Mouse (Mus musculus): Measurements from ENCODE around the gene Amh. TPM values are rescaled to one million over a fixed set of nuclear protein-coding genes. Genes with fewer than 3 reads are reported as not detected.

The Amh gene
- polyA plus RNA-seq, 1 experiment from 2014 or later: 0.47 TPM

GRCm38 (mm10) chr10:80765746-80766145 lies 39.3 kb upstream of the Amh start:
- ChIA-PET CTCF (interaction anchor here (1.2 to 2.0 kb wide), 2 partner anchors 9 to 18 kb away, joined by 3 to 8 read pairs; no protein-coding TSS in a partner anchor), POLR2A (interaction anchor here (1.2 to 1.3 kb wide), 3 partner anchors 12 to 16 kb away, joined by 3 to 5 read pairs (median 3); no protein-coding TSS in a partner anchor)
- no peak for TF ChIP-seq CTCF (IDR thresholded peaks at IDR 0.05)
- in situ Hi-C loops (cut with MboI; ENCODE audit: low pct_unique_long_range_greater_than_20kb): no loop called here
- no peaks in the 10 kb centered on the region for H3K27me3 ChIP-seq
- DNase-seq (ENCODE audit: low read depth, low spot score): no peak
- ATAC-seq: no peak

GRCm38 (mm10) chr10:80766161-80766815 lies 38.8 kb upstream of the Amh start:
- no peak for TF ChIP-seq CTCF (IDR thresholded peaks at IDR 0.05)
- ATAC-seq (no peak), DNase-seq (ENCODE audit: low read depth, low spot score) (no peak)
- in situ Hi-C loops (cut with MboI; ENCODE audit: low pct_unique_long_range_greater_than_20kb): no loop called here
- no peaks in the 10 kb centered on the region for H3K27me3 ChIP-seq
- CTCF ChIA-PET: interaction anchor here (1.2 to 2.0 kb wide), 2 partner anchors 8 to 19 kb away, joined by 3 to 8 read pairs; no protein-coding TSS in a partner anchor
- POLR2A ChIA-PET: interaction anchor here (0.5 to 1.3 kb wide), 3 partner anchors 13 to 794 kb away, joined by 3 to 5 read pairs (median 3); no protein-coding TSS in a partner anchor

- in situ Hi-C loops (cut with MboI; ENCODE audit: low pct_unique_long_range_greater_than_20kb): no loop called here
- DNase-seq (ENCODE audit: low read depth, low spot score) (no peak), ATAC-seq (no peak)
- ChIA-PET POLR2A (no interaction called here), CTCF (no interaction called here)
- H3K27me3 ChIP-seq: no peaks in the 10 kb centered on the region
- TF ChIP-seq CTCF (IDR thresholded peaks at IDR 0.05): no peak
Measured at GRCm38 (mm10) chr10:80768365-80768764, 36.7 kb upstream of the Amh start.

GRCm38 (mm10) chr10:80773816-80774215 lies 31.2 kb upstream of the Amh start:
- in situ Hi-C loops (cut with MboI; ENCODE audit: low pct_unique_long_range_greater_than_20kb): no loop called here
- ATAC-seq (no peak), DNase-seq (ENCODE audit: low read depth, low spot score) (no peak)
- POLR2A ChIA-PET: no interaction called here
- CTCF ChIA-PET: interaction anchor here (1.1 to 8.8 kb wide), 8 partner anchors 8 to 36 kb away, joined by 3 to 43 read pairs (median 10); no protein-coding TSS in a partner anchor
- no peaks in the 10 kb centered on the region for H3K27me3 ChIP-seq
- no peak for TF ChIP-seq CTCF (IDR thresholded peaks at IDR 0.05)

- DNase-seq (ENCODE audit: low read depth, low spot score) (no peak), ATAC-seq (peak; percentile 55)
- ChIA-PET CTCF (interaction anchor here (1.1 to 8.8 kb wide), 9 partner anchors 9 to 35 kb away, joined by 3 to 43 read pairs (median 9); no protein-coding TSS in a partner anchor), POLR2A (interaction anchor here (0.5 kb wide), 1 partner anchor 17 kb away, joined by 3 read pairs; no protein-coding TSS in a partner anchor)
- TF ChIP-seq CTCF (IDR thresholded peaks at IDR 0.05): no peak
- in situ Hi-C loops (cut with MboI; ENCODE audit: low pct_unique_long_range_greater_than_20kb): no loop called here
- H3K27me3 ChIP-seq: no peaks in the 10 kb centered on the region
Measured at GRCm38 (mm10) chr10:80774549-80774948, 30.5 kb upstream of the Amh start.

- no peak for TF ChIP-seq CTCF (IDR thresholded peaks at IDR 0.05)
- DNase-seq (ENCODE audit: low read depth, low spot score) (no peak), ATAC-seq (no peak)
- in situ Hi-C loops (cut with MboI; ENCODE audit: low pct_unique_long_range_greater_than_20kb): no loop called here
- ChIA-PET POLR2A (no interaction called here), CTCF (interaction anchor here (1.1 to 8.8 kb wide), 9 partner anchors 9 to 35 kb away, joined by 3 to 43 read pairs (median 9); no protein-coding TSS in a partner anchor)
- H3K27me3 ChIP-seq: no peaks in the 10 kb centered on the region
Measured at GRCm38 (mm10) chr10:80774981-80775380, 30.1 kb upstream of the Amh start.

GRCm38 (mm10) chr10:80775731-80776130 lies 29.3 kb upstream of the Amh start:
- H3K27me3 ChIP-seq: no peaks in the 10 kb centered on the region
- no peak for TF ChIP-seq CTCF (IDR thresholded peaks at IDR 0.05)
- DNase-seq (ENCODE audit: low read depth, low spot score): no peak
- ATAC-seq: no peak
- in situ Hi-C loops (cut with MboI; ENCODE audit: low pct_unique_long_range_greater_than_20kb): no loop called here
- ChIA-PET POLR2A (interaction anchor here (0.7 to 1.3 kb wide), 2 partner anchors 10 to 24 kb away, joined by 4 read pairs; no protein-coding TSS in a partner anchor), CTCF (interaction anchor here (2.1 to 8.8 kb wide), 5 partner anchors 10 to 28 kb away, joined by 8 to 43 read pairs (median 28); no protein-coding TSS in a partner anchor)

- no peak for DNase-seq (ENCODE audit: low read depth, low spot score)
- no peaks in the 10 kb centered on the region for H3K27me3 ChIP-seq
- POLR2A ChIA-PET: interaction anchor here (1.3 kb wide), 1 partner anchor 9 kb away, joined by 4 read pairs; no protein-coding TSS in a partner anchor
- ATAC-seq: peak; percentile 33
- CTCF ChIA-PET: interaction anchor here (4.1 to 8.8 kb wide), 3 partner anchors 10 to 29 kb away, joined by 28 to 43 read pairs (median 29); no protein-coding TSS in a partner anchor
- no peak for TF ChIP-seq CTCF (IDR thresholded peaks at IDR 0.05)
- in situ Hi-C loops (cut with MboI; ENCODE audit: low pct_unique_long_range_greater_than_20kb): no loop called here
Measured at GRCm38 (mm10) chr10:80776358-80776869, 28.6 kb upstream of the Amh start.

- POLR2A ChIA-PET: interaction anchor here (1.0 to 1.3 kb wide), 2 partner anchors 9 to 29 kb away, joined by 3 to 4 read pairs; no protein-coding TSS in a partner anchor
- in situ Hi-C loops (cut with MboI; ENCODE audit: low pct_unique_long_range_greater_than_20kb): no loop called here
- H3K27me3 ChIP-seq: no peaks in the 10 kb centered on the region
- no peak for TF ChIP-seq CTCF (IDR thresholded peaks at IDR 0.05)
- ATAC-seq (no peak), DNase-seq (ENCODE audit: low read depth, low spot score) (no peak)
- CTCF ChIA-PET: interaction anchor here (4.1 to 8.8 kb wide), 3 partner anchors 9 to 30 kb away, joined by 28 to 43 read pairs (median 29); no protein-coding TSS in a partner anchor
Measured at GRCm38 (mm10) chr10:80777123-80777522, 27.9 kb upstream of the Amh start.

GRCm38 (mm10) chr10:80779565-80779964 lies 25.5 kb upstream of the Amh start:
- ChIA-PET POLR2A (no interaction called here), CTCF (no interaction called here)
- in situ Hi-C loops (cut with MboI; ENCODE audit: low pct_unique_long_range_greater_than_20kb): no loop called here
- no peak for TF ChIP-seq CTCF (IDR thresholded peaks at IDR 0.05)
- no peaks in the 10 kb centered on the region for H3K27me3 ChIP-seq
- ATAC-seq (no peak), DNase-seq (ENCODE audit: low read depth, low spot score) (no peak)
